Mouse (Mus musculus): ENCODE data around the gene Pold1.

Pold1 gene

GRCm38 (mm10) chr7:44482836-44483435 is 65.7 kb downstream of the Pold1 start:
- DNase-seq = no peak
